Mouse (Mus musculus) Patski (cell line): ENCODE measurements around the gene Sec14l3. TPM values are rescaled to one million over a fixed set of nuclear protein-coding genes. Genes with fewer than 3 reads are reported as not detected.
"Not testable (repeated sequence)": the region's sequence is repeated elsewhere in the genome, so short reads cannot be mapped to it uniquely, and the experiment has no call there.

Experiments
- ATAC-seq: fragments of 100-300 bp; one replicate; pipeline ENCODE4 v1.8.0; 2021
- CTCF ChIA-PET: fragments of 350-600 bp; sonication (Branson Sonifier 250); formaldehyde crosslinking; loops from one replicate; lab custom pipeline; 2022; ENCODE audit warnings: inconsistent platforms; lab: Charles Lee
- POLR2A ChIA-PET: fragments of 350-600 bp; sonication (Branson Sonifier 250); formaldehyde crosslinking; loops from one replicate; lab custom pipeline; 2022; ENCODE audit warnings: antibody characterized with exemption, inconsistent platforms; lab: Charles Lee
- DNase-seq: peaks from one replicate; pipeline ENCODE4 v3.0.0-alpha.2; 2011; ENCODE audit warnings: low read depth, low spot score
- H3K27me3 ChIP-seq: fragments of 371-371 bp; one replicate; pipeline ENCODE4 v1.5.1; 2021
- CTCF ChIP-seq: fragments of 100-300 bp; IDR thresholded peaks from one replicate; pipeline ENCODE4 v1.5.1; 2021
- in situ Hi-C: fragments of 300-500 bp; cut with MboI; formaldehyde crosslinking; loops from 3 replicates; pipeline ENCODE4 v1.11.1; 2018; ENCODE audit warnings: low pct_unique_long_range_greater_than_20kb, mixed read lengths
- polyA plus RNA-seq: library from polyadenylated mRNA; unstranded; gene quantifications from one replicate; pipeline ENCODE4 v1.2.3, GENCODE M21; 2021

Sec14l3 gene
- polyA plus RNA-seq, result not detected

- in situ Hi-C loops, result no loop called here
- H3K27me3 ChIP-seq, result peaks cover 48% of the 10 kb centered on the region
- CTCF ChIA-PET, result interaction anchor here (1.4 kb wide), 1 partner anchor 16 kb away, joined by 3 read pairs; no protein-coding TSS in a partner anchor
- DNase-seq, result no peak
- TF ChIP-seq CTCF, result no peak
- no peak for ATAC-seq
- POLR2A ChIA-PET, result no interaction called here
Observed at GRCm38 (mm10) chr11:4064627-4065122, at the start of gene Sec14l3. Gene Sec14l3 (plus strand): TSS chr11:4064841.

- CTCF ChIA-PET, in situ Hi-C loops, POLR2A ChIA-PET, DNase-seq, ATAC-seq: not testable (repeated sequence)
- peaks cover 22% of the 10 kb centered on the region for H3K27me3 ChIP-seq
Observed at GRCm38 (mm10) chr11:4015796-4016195, 48.8 kb upstream of the Sec14l3 start.

GRCm38 (mm10) chr11:4022111-4022510 is 42.5 kb upstream of the Sec14l3 start:
- POLR2A ChIA-PET, in situ Hi-C loops, DNase-seq, CTCF ChIA-PET, ATAC-seq: not testable (repeated sequence)
- H3K27me3 ChIP-seq, result peaks cover 27% of the 10 kb centered on the region

- no peak for DNase-seq
- POLR2A ChIA-PET, result no interaction called here
- no peak for TF ChIP-seq CTCF
- in situ Hi-C loops, result no loop called here
- no peak for ATAC-seq
- CTCF ChIA-PET, result no interaction called here
- H3K27me3 ChIP-seq, result peaks cover 28% of the 10 kb centered on the region
Observed at GRCm38 (mm10) chr11:4023321-4023720, 41.3 kb upstream of the Sec14l3 start.

GRCm38 (mm10) chr11:4027066-4027465 is 37.6 kb upstream of the Sec14l3 start:
- in situ Hi-C loops, result loop anchor here (25.0 kb wide), 1 partner anchor 935 kb away; no protein-coding TSS in a partner anchor
- DNase-seq, result no peak
- POLR2A ChIA-PET, result no interaction called here
- peaks cover 51% of the 10 kb centered on the region for H3K27me3 ChIP-seq
- TF ChIP-seq CTCF, result no peak
- CTCF ChIA-PET, result no interaction called here
- no peak for ATAC-seq

GRCm38 (mm10) chr11:4027561-4028334 is 36.9 kb upstream of the Sec14l3 start:
- no peak for TF ChIP-seq CTCF
- ATAC-seq (no peak), DNase-seq (no peak)
- POLR2A ChIA-PET, result no interaction called here
- CTCF ChIA-PET, result no interaction called here
- in situ Hi-C loops, result loop anchor here (25.0 kb wide), 1 partner anchor 935 kb away; no protein-coding TSS in a partner anchor
- H3K27me3 ChIP-seq, result peaks cover 46% of the 10 kb centered on the region

- no peak for DNase-seq
- in situ Hi-C loops, result loop anchor here (25.0 kb wide), 1 partner anchor 933 kb away; no protein-coding TSS in a partner anchor
- TF ChIP-seq CTCF, result no peak
- H3K27me3 ChIP-seq, result peaks cover 39% of the 10 kb centered on the region
- no peak for ATAC-seq
- ChIA-PET POLR2A (no interaction called here), CTCF (no interaction called here)
Observed at GRCm38 (mm10) chr11:4029343-4029742, 35.3 kb upstream of the Sec14l3 start.

- in situ Hi-C loops, result loop anchor here (25.0 kb wide), 1 partner anchor 931 kb away; no protein-coding TSS in a partner anchor
- no peak for TF ChIP-seq CTCF
- ATAC-seq (no peak), DNase-seq (no peak)
- POLR2A ChIA-PET, result no interaction called here
- peaks cover 27% of the 10 kb centered on the region for H3K27me3 ChIP-seq
- CTCF ChIA-PET, result no interaction called here
Observed at GRCm38 (mm10) chr11:4031126-4031941, 33.3 kb upstream of the Sec14l3 start, which contains the start of gene Sec14l4. Gene Sec14l4 (plus strand): TSS chr11:4031462.

GRCm38 (mm10) chr11:4031961-4032360 is 32.7 kb upstream of the Sec14l3 start:
- DNase-seq (no peak), ATAC-seq (no peak)
- POLR2A ChIA-PET, result no interaction called here
- no peak for TF ChIP-seq CTCF
- H3K27me3 ChIP-seq, result peaks cover 25% of the 10 kb centered on the region
- CTCF ChIA-PET, result no interaction called here
- in situ Hi-C loops, result loop anchor here (25.0 kb wide), 1 partner anchor 930 kb away; no protein-coding TSS in a partner anchor

GRCm38 (mm10) chr11:4033471-4033870 is 31.2 kb upstream of the Sec14l3 start:
- ATAC-seq (no peak), DNase-seq (no peak)
- peaks cover 22% of the 10 kb centered on the region for H3K27me3 ChIP-seq
- ChIA-PET POLR2A (no interaction called here), CTCF (no interaction called here)
- in situ Hi-C loops, result loop anchor here (25.0 kb wide), 1 partner anchor 929 kb away; no protein-coding TSS in a partner anchor
- no peak for TF ChIP-seq CTCF
